Mouse (Mus musculus) cerebral cortex, adult 2 months (tissue): ENCODE data around the gene Ankzf1.

Experiments used
- WGBS: fragments of 180-500 bp; shearing (Covaris S2); methylation state at CpG from one replicate; pipeline ENCODE4 v1.1.7; 2018; 5-methylcytosine and 5-hydroxymethylcytosine counted together

Gene Ankzf1

DNA sequence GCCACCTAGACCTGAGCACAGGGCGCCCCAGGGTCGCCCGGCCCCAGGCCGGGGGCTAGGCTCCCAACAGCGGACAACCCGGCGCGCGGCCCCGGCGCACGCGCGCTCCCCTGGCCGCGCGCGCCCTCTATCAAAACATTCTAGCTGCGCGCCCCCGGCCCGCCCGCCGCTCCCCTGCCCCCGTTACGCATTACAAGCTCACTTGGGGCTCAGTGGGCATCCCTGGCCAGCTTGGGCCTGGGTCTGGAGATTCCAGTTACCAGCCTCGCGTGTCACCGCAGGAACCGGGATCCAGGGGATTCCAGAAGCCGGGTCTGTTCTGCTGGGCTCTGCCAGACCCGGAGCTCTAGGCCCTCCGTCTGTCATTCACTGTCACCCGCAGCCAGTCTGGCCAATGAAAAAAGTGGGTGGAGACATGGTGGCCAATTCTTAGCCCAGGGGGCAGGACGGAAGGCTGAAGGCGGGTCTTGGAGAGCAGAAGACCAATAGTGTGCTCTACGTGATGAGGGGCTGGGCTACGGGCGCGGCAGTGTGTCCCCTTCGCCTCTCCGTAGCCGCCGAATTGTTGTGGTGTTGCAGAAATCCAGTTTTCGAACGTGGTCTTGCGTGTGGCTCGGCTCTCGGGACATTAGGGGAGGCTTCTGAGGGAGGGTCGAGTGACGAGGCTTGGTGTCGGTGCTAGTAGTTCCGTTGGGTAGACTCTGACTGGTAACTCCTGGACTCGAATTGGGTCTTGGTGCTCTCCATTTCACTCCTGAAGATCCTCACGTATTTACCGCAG, at the start of gene Ankzf1, which contains the start of gene Atg9a:
Ankzf1 (plus strand) TSS at position 530 of the 781 bp plus-strand sequence.
Atg9a (minus strand) TSS at position 575 of the 781 bp plus-strand sequence.
- WGBS, result under 1% methylated on average over 52 of the region's 56 CpGs

DNA sequence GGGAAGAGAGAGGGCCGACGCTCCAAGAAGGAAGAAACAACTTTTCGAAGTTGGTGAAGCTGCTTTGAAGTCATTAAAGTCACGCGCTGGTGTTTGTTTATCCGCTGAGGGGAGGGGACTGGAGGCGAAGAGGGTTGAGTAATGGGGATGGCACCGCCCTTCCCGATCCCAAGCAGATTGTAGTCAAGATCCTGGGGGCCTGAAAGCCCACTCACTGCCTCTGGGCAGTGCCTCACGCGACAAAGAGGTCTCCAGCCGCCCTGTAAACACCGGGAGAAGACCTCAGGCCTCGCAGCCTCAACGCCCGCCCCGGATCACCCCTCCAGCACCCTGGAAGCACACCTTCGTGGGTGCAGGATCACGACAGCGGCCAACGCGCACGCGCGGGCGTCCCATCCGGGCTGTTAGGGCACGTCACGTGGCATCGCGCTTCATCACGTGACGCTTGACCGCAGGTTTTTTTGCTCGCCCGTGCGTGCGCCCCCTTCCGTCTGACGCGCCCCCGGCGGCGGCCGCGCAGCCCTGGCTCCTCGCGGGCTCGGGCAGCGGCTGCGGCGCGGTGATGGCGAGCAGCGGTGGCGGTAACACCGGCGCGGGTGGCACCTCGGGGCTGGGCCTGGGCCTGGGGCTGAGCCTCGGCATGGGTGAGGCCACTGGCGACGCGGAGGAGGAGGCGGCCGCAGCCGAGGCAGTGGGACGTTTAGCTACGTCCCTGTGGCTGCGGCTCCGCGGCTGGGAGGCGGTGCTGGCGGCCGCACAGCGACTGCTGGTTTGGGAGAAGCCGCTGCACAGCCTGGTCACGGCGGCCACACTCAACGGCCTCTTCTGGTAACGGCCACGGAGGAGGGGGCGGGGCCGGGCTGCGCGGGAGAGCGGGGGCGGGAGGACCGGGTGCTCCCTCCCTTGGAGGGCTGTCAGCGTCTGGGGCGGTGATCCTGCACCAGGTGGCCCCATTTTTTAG, 49.4 kb upstream of the Ankzf1 start, which contains the start of the genes Cnppd1 and Retreg2:
Cnppd1 (minus strand) TSS at position 411 of the 961 bp plus-strand sequence.
Retreg2 (plus strand) TSS at position 478 of the 961 bp plus-strand sequence.
- WGBS, result under 1% methylated on average over 91 of the region's 91 CpGs

DNA sequence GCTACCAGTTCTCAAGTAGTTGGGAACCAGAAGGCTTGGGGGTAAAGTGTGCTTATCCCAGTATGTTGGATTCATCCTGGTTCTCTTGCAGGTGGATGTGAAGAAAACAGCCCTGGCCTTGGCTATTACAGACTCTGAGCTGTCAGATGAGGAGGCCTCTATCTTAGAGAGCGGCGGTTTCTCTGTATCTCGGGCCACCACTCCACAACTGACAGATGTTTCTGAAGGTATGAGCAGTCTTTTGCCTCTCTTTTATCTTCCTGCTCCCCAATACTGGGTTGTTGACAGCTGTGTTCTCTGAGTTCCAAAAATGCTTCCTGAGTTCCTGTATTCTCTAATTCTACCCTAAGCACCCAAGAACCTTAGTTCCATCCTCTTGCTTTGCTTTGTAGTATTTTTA, 46.4 kb upstream of the Ankzf1 start:
- WGBS, result 100% methylated on average over 3 of the region's 3 CpGs

DNA sequence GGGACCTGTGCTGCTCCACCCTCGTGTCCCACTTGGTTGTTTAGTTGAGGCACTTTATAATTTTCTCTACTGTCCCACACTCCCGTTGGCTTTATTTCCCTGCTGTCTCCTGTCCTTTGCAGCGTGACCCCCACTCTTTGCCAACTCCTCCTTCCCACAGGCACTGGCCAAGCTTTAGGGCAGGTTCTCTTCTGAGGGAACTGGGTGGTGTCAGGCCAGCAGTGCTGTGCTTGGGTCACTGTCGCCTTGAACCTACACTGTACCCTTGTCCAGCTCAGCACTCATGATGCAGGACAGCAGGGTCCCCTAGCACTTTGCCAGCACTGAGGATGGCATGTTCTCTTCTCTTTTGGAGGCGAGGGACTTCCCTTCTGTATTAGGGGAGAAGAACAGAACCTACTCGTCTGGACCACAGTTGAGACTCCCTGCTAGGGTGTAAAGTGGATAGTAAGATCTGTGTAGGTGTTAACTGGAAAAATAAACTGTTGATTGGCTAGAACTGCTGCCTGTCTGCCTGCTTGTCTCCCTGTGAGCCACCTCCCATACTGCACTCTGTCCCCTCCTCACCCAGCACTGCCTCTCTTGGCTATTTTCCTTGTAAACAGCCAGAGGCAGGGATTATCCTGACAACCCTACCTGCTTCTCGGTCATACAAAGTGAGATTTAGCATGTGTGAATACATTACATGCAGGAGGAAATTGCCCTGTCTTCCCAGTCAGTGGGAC, 44.4 kb upstream of the Ankzf1 start:
- WGBS, result 83% methylated on average over 7 of the region's 7 CpGs

DNA sequence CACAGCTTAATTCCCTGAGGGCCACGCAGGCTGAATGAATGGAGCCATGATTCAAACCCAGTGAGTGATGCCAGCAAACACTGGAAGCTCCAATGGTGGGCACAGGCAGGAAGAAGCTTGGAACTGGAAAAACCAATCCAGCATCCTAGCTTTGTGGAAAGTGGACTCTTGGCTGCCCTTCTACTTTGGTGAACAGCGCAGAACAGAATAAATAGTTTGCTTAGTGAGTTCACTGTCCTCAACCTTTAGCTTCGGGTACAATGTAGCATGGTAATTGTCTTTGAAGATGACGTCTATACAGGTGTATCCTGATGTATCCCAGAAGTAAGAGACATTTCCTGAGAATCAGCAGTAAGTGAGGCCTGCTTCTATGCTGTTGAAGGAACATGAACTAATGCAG, 43.2 kb upstream of the Ankzf1 start:
- WGBS, result 89% methylated on average over 4 of the region's 4 CpGs

DNA sequence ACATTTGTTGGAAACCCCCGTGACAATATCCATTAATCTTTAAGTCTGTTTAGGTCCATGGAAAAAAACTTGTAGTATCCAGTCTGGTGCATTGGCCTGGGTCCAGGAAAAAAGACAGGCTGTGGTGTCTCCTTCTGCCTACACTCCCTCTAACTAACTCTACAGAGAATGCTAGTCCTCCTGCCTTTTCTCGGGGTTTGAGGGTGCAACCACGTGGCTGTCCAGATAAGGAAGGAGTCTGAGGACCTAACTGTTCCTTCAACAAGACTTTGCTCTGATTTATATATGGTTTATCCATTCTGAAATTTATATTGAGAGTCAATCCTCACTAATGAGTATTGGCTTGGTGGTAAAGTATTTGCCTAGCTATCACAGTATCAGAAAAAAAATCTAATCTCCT, 36.1 kb upstream of the Ankzf1 start:
- 50% methylated on average over 3 of the region's 3 CpGs for WGBS

DNA sequence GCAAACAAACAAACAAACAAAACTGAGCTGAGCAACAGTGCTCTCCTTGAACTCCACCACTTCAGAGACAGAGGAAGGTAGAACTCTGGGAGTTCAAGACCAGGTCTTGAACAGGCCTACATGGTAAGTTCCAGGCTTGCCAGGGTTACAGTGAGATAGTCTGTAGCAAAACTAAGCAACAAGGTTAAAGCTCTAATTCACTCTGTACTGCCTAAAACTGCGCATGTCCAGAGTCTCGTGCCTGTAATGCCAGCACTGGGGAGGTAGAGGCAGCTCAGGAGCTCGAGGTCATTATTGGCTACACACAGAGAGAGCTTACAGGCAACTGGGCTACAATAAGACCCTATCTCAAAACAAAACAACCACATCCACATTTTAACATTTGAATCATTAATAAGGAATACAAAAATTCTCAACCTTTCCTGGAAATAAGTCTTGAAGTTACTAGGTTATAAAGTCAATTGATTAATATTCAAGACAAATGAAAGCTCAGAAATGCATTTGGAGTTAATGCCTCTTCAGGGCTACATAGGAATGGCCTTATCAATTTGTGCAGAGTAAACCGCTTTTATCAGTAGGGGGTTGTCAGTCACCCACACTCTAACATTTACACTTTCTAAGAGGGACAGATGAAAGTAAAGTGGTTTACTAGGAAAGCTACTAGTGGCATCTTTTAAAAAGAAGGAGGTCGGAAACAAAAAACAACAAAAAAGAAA, 32.3 kb upstream of the Ankzf1 start:
- 78% methylated on average over 5 of the region's 5 CpGs for WGBS

DNA sequence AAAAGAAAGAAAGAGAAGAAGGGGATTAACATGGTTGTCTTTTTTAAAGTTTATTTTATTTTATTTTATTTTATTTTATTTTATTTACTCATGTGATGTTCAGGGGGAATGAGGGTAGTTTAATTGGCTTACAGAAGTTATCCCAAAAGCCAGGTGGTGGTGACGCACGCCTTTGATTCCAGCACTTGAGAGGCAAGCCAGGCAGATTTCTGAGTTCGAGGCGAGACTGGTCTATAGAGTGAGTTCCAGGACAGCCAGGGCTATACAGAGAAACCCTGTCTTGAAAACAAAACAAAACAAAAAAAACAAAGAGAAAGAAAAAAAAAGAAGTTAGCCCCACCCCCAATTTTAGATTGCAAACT, 31.7 kb upstream of the Ankzf1 start:
- WGBS, result 88% methylated on average over 4 of the region's 4 CpGs

DNA sequence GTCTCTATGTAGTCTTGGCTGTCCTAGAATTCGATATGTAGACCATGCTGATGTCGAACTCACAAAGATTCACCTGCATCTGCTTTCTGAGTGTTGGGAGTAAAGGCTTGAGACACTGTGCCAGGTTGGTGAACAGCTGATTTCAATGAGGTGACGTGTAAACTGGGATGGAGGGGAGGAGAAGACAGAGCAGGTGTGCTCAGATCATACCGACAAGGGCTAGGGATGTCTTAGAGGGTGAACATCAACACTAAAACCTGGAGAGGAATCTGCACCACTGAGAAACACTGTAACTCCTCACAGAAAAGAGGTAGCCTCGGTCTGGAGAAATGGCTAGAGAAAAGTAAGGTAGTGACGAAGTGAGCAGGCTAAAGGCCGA, 23.9 kb upstream of the Ankzf1 start:
- 7% methylated on average over 7 of the region's 7 CpGs for WGBS

DNA sequence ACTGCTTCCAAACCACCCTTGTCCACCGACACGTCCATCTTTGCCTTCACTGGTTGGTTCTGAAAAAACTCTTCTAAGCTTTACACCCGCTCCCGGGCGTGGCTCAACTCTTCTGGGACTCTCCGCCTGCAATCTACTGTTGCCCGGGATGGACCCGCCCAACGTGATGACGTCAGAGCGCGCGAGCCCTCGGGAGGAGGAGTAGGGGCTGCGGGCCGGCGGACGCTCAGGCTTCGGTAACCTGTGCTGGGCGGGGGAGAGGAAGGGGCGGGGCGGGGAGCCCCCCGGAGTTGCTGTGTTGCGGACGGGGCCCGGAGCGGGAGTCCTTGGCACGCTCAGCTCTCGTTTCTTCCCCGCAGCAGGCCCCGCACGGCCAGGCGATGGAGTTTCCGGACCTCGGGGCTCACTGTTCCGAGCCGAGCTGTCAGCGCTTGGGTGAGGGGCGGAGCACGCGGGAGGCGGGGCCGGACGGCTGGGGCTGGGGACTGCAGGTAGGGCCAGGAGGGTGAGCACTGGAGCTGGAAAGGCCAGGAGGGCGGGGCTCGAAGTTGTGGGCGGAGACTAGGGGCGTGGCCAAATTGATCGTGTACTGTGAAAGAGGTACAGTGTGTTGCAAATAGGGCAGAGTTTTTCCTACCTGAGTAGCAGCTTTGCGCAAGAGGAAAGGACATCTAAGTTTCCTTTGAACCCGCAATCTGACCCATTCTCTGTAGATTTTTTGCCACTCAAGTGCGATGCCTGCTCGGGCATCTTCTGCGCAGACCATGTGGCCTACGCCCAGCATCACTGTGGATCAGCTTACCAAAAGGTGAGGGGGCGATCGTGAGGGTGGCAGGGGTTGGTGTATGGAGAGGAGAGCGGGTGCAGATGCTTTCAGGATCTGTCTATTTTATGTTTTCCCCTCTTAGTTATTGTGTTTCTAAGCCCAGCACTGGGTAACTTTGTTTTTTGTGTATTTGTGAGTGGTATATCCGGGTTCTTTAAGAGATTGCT, 23.2 kb upstream of the Ankzf1 start, which contains the start of gene Zfand2b:
Zfand2b (plus strand) TSS at position 175 of the 993 bp plus-strand sequence.
- 1% methylated on average over 56 of the region's 59 CpGs for WGBS

DNA sequence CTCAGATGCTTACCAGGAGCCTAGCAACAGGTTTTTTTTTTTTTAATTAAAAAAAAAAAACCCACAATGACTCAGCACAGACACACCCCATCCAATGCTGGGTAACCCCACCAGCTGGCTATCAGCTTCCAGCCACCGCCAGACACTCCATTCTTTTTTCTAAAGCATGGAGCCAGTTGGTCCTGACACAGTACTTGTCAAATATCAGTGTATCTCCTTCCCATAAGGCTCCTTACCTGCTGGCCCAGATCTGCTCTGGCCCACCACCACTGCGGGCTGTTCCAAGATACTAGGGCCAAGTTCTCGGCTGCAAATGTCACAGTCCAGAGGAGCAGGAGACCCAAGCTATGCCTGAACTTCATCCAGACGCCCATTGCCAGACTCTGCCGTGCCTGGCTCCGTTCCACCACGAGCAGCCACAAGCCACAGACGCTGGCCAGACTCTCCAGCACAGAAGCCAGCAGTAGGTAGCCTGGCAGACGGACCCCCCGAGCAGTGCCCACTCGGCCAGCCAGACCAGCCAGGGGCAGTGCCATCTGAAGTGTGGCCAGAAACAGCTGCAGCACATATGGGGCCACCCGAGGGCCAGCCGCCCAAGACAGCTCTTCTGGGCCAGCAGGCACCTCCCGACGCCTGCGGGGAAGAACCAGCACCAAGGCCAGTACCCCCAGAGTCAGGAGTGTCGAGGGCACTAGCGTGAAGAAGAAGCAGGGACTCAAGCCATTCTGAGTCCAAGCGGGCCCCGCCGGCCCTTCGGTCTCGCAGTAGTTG, 12.4 kb upstream of the Ankzf1 start:
- WGBS, result 4% methylated on average over 23 of the region's 23 CpGs

DNA sequence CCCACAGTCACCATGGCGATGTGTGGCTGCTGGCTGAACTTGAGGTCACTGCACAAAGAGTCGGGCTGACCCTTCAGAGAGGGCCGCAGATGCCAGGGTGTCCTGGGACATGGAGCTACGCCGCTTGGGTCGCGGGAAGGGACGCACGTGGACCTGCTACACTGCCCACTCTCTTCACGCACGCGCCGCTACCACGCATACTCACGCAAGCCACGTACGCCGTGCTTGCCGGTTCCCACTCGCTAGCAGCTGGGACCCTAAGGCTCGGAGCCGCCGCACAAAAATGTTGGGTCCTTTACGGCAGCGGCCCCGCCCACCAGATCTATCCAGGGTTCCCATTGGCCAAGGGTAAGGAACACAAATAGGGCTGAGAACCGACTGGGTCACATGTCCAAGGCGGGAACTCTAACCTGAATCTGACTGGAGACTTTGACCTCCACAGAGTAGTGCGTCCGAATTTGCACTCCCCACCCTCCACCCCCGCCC, 11.8 kb upstream of the Ankzf1 start, which contains the start of gene Abcb6:
Abcb6 (minus strand) TSS at position 288 of the 486 bp plus-strand sequence.
- WGBS, result under 1% methylated on average over 31 of the region's 31 CpGs

DNA sequence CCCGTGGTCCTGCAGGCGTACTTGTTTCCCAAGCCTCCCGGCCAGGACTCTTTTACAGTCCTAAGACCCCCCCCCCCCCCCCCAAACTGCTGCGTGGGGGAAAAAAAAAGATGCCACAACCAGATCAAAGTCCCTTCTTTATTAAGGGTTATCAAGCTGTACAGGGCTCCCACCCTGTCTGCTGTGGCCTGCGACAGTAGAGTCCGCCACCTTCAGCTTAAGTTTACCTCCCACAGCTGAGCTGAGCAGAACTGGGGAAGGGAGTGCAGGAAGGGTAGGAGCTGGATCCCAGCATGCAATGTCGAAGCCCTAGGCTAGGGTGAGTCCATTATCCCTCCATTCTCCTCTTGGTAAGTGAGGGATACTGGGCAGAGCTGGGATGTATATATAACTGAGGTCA, 11.2 kb upstream of the Ankzf1 start:
- 31% methylated on average over 7 of the region's 7 CpGs for WGBS

DNA sequence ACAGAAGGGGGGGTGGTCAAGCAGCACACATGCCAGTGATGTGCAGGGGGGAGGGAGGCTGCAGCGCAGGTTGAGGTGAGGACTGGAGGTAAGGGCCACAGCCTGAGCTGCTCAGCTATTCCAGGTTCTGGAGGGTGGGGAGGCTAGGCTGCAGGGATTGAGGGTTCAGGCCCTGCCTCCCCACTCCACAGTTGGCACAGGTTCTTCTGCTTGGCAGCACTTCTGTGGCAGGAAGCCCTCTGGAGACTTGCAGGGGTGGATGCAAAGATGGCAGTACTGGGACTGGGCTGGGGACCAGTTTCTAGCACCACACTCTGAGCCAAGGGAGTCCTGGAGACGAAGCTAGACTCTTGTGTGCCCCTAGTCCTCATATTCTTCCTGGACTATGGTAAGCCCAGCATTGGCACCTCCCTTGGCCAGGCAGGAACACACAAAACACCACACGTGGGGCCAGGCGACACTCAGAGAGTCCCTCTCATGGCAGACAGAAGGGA, 10.5 kb upstream of the Ankzf1 start:
- WGBS, result 68% methylated on average over 4 of the region's 4 CpGs

DNA sequence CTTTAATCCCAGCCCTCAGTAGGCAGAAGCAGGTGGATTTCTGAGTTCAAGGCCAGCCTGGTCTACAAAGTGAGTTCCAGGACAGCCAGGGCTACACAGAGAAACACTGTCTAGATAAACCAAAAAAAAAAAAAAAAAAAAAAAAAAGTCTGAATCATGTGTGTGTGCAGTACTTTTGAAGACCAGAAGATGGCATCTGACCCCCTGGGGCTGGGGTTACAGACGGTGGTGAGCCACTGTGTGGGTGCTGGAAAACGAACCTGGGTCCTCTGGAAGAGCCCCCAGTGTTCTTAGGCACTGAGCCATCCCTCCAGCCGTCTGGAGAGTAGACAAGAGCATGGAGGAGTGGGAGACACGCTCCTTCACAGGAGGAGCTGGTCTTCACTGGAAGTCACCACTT, 9.8 kb upstream of the Ankzf1 start:
- 63% methylated on average over 4 of the region's 4 CpGs for WGBS

DNA sequence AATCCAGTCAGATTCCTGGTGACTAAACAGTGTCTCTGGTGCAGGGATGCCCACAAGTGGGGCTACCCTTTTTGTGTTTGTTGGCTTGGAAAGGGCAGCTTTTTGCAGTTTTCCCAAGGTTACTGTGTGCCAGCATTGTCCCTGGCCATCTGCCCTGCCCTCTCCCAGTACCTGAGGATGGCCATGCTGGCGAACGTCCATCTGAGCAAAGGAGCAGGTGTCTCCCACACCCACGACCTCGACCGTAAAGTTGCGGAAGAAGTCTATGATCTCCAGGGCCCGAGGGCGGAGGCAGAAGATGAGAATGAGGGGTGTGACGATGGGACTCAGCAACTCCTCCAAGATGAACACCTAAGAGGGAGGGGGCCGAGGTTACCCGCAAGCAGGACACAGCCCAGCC, 6.5 kb upstream of the Ankzf1 start:
- WGBS, result 88% methylated on average over 11 of the region's 11 CpGs

DNA sequence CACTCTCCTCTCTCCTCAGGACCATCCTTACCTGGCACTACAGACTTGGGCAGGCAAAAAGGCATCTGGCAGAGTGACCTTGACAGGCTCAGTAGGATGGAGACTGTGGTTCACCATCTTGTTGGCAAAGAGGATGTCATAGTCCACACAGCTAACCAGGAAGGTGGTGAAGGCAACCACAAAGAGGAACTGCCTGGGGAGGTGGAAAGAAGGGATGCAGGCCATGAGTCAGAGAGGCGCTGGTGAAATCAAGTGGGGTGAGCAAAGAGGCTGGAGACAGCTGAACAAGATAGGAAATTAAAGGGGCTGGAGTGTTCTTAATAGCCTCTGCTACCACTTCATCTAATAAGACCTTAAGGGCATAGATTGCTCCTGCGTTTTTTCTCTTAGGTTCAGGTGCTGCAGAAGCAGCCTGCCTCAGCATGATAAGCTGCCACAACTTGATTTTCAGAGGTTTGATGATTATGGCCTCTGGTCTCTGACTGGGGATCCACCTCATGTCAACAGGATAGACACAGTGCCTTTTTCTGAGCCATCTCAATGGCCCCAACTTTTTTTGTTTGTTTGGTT, 4.0 kb upstream of the Ankzf1 start:
- 85% methylated on average over 2 of the region's 2 CpGs for WGBS

DNA sequence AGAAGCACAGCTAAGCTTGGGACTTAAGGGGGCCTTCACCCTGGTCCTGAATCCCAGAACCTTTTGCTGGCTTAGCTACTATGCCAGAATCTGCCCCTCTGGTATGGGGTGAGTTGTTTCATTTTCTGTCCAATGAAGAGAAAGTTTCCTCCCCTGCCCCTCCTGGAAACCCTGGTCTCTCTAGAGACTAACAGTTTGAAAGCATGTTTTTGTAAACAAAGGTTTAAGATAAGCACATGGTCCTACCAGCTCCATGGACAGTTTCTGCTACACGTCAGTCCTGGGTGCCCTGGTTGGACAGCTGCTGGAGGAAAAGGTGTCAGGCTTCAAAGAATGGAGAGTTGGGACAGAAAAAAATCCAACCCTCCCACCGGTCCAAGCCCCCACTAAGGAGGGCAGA, 1.4 kb upstream of the Ankzf1 start:
- 42% methylated on average over 2 of the region's 2 CpGs for WGBS
